Mouse (Mus musculus): ENCODE results near the gene Ptprk.
A peak's percentile ranks its signal among the peaks of the same experiment; 100 is the strongest.

Ptprk gene

DNA sequence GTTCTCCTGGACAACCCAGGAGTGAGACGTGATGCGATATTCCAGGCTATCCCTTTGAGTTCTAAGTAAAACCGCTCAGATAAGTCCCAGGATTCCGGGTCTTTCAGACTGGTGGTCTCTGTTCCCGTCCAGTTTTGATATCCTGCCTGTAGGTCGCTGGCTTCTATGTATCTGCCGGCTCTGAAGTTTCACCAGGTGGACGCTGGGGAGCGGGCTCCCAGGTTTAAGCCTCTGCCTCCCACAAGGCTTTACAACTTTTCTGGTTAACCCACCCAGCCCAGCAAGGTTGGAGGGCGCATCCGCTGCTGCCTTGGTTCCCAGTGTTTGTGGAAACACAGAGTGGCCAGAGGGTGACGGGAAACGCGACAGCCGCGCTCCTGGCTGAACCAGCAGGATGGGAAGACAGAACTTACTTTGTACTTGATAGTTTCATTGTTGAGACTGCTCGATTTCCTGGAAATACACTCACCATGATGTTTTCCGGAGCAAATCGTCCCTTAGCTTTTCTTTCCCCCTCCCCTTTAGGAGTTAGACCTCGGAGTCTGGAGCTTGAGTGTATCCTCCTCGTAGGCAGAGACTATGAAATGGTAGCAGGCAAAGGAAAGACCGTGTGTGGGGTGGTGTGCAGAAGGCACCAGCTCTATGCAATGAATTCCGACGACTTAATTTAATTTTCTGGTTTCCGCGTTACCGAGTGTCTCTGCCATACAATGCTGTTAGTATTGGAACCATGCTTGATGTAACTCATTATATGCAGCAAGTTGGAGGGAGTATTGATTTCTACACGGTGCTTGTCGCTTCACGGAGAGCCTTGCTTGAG lies 1.6 kb downstream of the Ptprk start:
- TF ChIP-seq NANOG (IDR thresholded peaks at IDR 0.05; ENCODE audit: borderline replicate concordance, low read length) (no peak), CTCF (conservative IDR thresholded peaks at IDR 0.05; ENCODE audit: low read length) (no peak), POU5F1 (IDR thresholded peaks at IDR 0.05; ENCODE audit: borderline replicate concordance, low read length) (no peak)
- Histone ChIP-seq H3K9me3 (ENCODE audit: low read length) (no peaks in the 10 kb centered on the region), H3K4me1 (replicated peaks; ENCODE audit: low read depth, low read length) (peaks cover 34% of the 10 kb centered on the region), H3K4me3 (replicated peaks; ENCODE audit: low read length) (peak overlapping the region; percentile 95), H3K27me3 (ENCODE audit: insufficient read depth, low read length) (no peaks in the 10 kb centered on the region), H3K36me3 (ENCODE audit: insufficient read depth, low read length) (no peaks in the 10 kb centered on the region)

- H3K27me3 ChIP-seq (ENCODE audit: insufficient read depth, low read length) = no peaks in the 10 kb centered on the region
- no peaks in the 10 kb centered on the region for H3K36me3 ChIP-seq (ENCODE audit: insufficient read depth, low read length)
- peaks cover 48% of the 10 kb centered on the region for H3K4me1 ChIP-seq (replicated peaks; ENCODE audit: low read depth, low read length)
- TF ChIP-seq CTCF (conservative IDR thresholded peaks at IDR 0.05; ENCODE audit: low read length) (no peak; the same call in 1 of the 2 replicates), NANOG (IDR thresholded peaks at IDR 0.05; ENCODE audit: borderline replicate concordance, low read length) (no peak), POU5F1 (IDR thresholded peaks at IDR 0.05; ENCODE audit: borderline replicate concordance, low read length) (no peak)
- no peak overlapping the region for H3K4me3 ChIP-seq (replicated peaks; ENCODE audit: low read length)
- H3K9me3 ChIP-seq (ENCODE audit: low read length) = no peaks in the 10 kb centered on the region
Observed at GRCm38 (mm10) chr10:28078270-28078669, 3.6 kb downstream of the Ptprk start.

- Histone ChIP-seq H3K4me1 (replicated peaks; ENCODE audit: low read depth, low read length) (peaks cover 68% of the 10 kb centered on the region), H3K36me3 (ENCODE audit: insufficient read depth, low read length) (no peaks in the 10 kb centered on the region), H3K9me3 (ENCODE audit: low read length) (no peaks in the 10 kb centered on the region), H3K4me3 (replicated peaks; ENCODE audit: low read length) (no peak overlapping the region), H3K27me3 (ENCODE audit: insufficient read depth, low read length) (no peaks in the 10 kb centered on the region)
- no peak for TF ChIP-seq CTCF (conservative IDR thresholded peaks at IDR 0.05; ENCODE audit: low read length)
- no peak for TF ChIP-seq POU5F1 (IDR thresholded peaks at IDR 0.05; ENCODE audit: borderline replicate concordance, low read length)
- no peak for TF ChIP-seq NANOG (IDR thresholded peaks at IDR 0.05; ENCODE audit: borderline replicate concordance, low read length)
Observed at GRCm38 (mm10) chr10:28081221-28081620, 6.6 kb downstream of the Ptprk start.

DNA sequence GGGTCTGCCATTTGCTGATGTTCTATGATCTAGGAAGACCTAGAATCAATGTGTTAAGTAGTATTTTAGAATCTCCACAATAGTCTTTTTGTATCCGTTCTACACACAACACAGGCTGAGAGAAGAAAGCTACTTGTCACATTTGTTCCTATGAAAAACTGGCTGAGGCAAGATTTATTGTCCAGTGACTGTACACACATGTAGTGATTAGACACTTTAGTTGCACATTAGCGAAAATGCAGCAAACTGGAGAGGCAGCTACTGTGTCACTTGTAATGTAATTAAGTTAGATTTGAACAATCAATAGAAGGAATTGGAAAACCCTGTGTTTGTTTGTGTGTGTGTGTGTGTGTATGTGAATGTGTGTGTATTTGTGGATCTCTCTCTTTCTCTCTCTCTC lies 8.6 kb downstream of the Ptprk start:
- H3K27me3 ChIP-seq (ENCODE audit: insufficient read depth, low read length) = no peaks in the 10 kb centered on the region
- no peaks in the 10 kb centered on the region for H3K36me3 ChIP-seq (ENCODE audit: insufficient read depth, low read length)
- H3K4me1 ChIP-seq (replicated peaks; ENCODE audit: low read depth, low read length) = peaks cover 69% of the 10 kb centered on the region
- H3K9me3 ChIP-seq (ENCODE audit: low read length) = no peaks in the 10 kb centered on the region
- no peak overlapping the region for H3K4me3 ChIP-seq (replicated peaks; ENCODE audit: low read length)
- TF ChIP-seq CTCF (conservative IDR thresholded peaks at IDR 0.05; ENCODE audit: low read length) (no peak), NANOG (IDR thresholded peaks at IDR 0.05; ENCODE audit: borderline replicate concordance, low read length) (no peak)

DNA sequence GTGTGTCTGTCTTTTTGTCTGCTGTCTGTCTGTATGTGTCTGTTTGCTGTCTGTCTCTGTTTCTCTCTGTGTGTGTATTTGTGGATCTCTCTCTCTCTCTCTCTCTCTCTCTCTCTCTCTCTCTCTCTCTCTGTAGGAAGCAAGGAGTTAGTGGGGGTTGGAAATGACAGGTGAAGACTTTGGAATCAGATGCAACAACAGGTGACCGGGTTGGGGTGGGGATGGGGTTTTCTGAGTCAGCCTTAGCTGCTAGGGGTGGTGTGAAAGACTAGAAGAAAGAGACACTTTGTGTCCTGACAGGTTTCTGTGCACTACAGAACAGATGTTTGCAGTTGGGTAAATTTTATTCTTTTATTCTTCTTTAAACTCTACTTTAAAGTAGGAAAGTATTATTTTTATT lies 9.0 kb downstream of the Ptprk start:
- no peak for TF ChIP-seq NANOG (IDR thresholded peaks at IDR 0.05; ENCODE audit: borderline replicate concordance, low read length)
- TF ChIP-seq CTCF (conservative IDR thresholded peaks at IDR 0.05; ENCODE audit: low read length) = no peak
- TF ChIP-seq POU5F1 (IDR thresholded peaks at IDR 0.05; ENCODE audit: borderline replicate concordance, low read length) = no peak
- Histone ChIP-seq H3K27me3 (ENCODE audit: insufficient read depth, low read length) (no peaks in the 10 kb centered on the region), H3K36me3 (ENCODE audit: insufficient read depth, low read length) (no peaks in the 10 kb centered on the region), H3K4me1 (replicated peaks; ENCODE audit: low read depth, low read length) (peaks cover 71% of the 10 kb centered on the region), H3K9me3 (ENCODE audit: low read length) (no peaks in the 10 kb centered on the region), H3K4me3 (replicated peaks; ENCODE audit: low read length) (no peak overlapping the region)

DNA sequence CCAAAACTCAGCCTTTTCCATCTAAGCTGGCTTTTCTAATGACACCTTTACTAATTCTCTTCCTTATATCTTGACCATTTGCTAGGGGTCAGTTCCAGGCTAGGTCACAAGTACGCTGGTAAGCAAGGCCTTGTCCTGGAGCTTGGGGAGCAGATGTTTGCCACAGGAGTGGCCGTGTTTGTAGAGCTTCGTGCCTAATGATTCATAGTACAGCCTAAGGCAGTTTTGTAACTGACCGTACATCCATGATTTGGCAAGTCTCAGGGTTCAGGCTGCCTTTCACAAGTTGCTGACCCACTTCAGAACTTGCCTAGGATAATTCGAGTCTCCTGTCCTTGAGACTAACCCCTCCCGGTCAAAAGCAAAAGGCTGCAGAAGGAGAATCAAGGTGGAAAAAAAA lies 12.7 kb downstream of the Ptprk start:
- H3K27me3 ChIP-seq (ENCODE audit: insufficient read depth, low read length) = no peaks in the 10 kb centered on the region
- H3K4me3 ChIP-seq (replicated peaks; ENCODE audit: low read length) = peak overlapping the region; percentile 45
- no peak for TF ChIP-seq NANOG (IDR thresholded peaks at IDR 0.05; ENCODE audit: borderline replicate concordance, low read length)
- TF ChIP-seq CTCF (conservative IDR thresholded peaks at IDR 0.05; ENCODE audit: low read length) = no peak
- TF ChIP-seq POU5F1 (IDR thresholded peaks at IDR 0.05; ENCODE audit: borderline replicate concordance, low read length) = no peak
- peaks cover 80% of the 10 kb centered on the region for H3K4me1 ChIP-seq (replicated peaks; ENCODE audit: low read depth, low read length)
- H3K9me3 ChIP-seq (ENCODE audit: low read length) = peaks cover 13% of the 10 kb centered on the region
- H3K36me3 ChIP-seq (ENCODE audit: insufficient read depth, low read length) = 0 out of 2 replicates have a peak, but pooled peaks cover 8% of the 10 kb centered on the region

DNA sequence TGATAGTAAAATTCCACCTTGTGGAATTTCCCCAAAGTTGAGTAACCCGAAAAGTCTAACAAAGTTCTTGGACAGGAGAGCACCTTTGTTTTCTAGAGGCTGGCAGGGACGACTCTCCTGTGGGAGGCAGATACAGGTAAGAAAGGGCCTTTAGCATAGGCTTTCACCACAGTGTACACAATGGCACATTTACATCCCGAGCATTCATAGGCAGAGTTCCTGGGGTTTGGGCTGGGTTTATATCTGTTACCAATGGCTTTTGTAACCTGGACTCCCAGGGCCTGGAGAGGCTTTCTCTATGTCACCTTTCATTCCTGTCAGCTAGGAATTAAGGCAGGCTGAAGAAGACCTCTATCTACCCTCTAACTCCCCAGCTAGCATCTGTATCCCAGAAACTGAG lies 13.1 kb downstream of the Ptprk start:
- Histone ChIP-seq H3K4me1 (replicated peaks; ENCODE audit: low read depth, low read length) (peaks cover 76% of the 10 kb centered on the region), H3K27me3 (ENCODE audit: insufficient read depth, low read length) (no peaks in the 10 kb centered on the region), H3K4me3 (replicated peaks; ENCODE audit: low read length) (peak overlapping the region; percentile 45), H3K9me3 (ENCODE audit: low read length) (peaks cover 14% of the 10 kb centered on the region), H3K36me3 (ENCODE audit: insufficient read depth, low read length) (0 out of 2 replicates have a peak, but pooled peaks cover 8% of the 10 kb centered on the region)
- no peak; the same call in 1 of the 2 replicates for TF ChIP-seq NANOG (IDR thresholded peaks at IDR 0.05; ENCODE audit: borderline replicate concordance, low read length)
- TF ChIP-seq CTCF (conservative IDR thresholded peaks at IDR 0.05; ENCODE audit: low read length) = no peak
- TF ChIP-seq POU5F1 (IDR thresholded peaks at IDR 0.05; ENCODE audit: borderline replicate concordance, low read length) = no peak

DNA sequence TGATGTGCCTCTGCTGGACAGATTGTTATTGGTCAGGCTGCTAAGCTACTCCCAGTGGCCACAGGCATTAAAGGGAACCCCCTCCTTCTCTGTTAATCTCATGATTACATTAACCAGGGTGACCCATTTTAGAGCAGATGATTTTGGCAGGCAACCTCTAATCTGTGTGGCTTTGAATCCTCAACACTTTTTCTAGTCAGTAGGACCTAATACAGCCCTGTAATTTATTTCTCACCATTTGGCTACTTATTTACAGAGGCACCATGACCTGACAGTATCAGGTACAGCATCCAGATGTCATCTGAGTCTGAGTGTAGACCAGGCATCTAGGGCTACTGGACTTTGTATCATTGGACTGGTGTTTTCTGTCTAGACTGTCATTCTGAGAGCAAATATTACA lies 21.4 kb downstream of the Ptprk start:
- H3K9me3 ChIP-seq (ENCODE audit: low read length) = peaks cover 11% of the 10 kb centered on the region
- no peaks in the 10 kb centered on the region for H3K4me1 ChIP-seq (replicated peaks; ENCODE audit: low read depth, low read length)
- H3K36me3 ChIP-seq (ENCODE audit: insufficient read depth, low read length) = peaks cover 12% of the 10 kb centered on the region; the same call in 1 of the 2 replicates
- no peak for TF ChIP-seq POU5F1 (IDR thresholded peaks at IDR 0.05; ENCODE audit: borderline replicate concordance, low read length)
- no peak for TF ChIP-seq NANOG (IDR thresholded peaks at IDR 0.05; ENCODE audit: borderline replicate concordance, low read length)
- TF ChIP-seq CTCF (conservative IDR thresholded peaks at IDR 0.05; ENCODE audit: low read length) = no peak
- H3K4me3 ChIP-seq (replicated peaks; ENCODE audit: low read length) = no peak overlapping the region
- H3K27me3 ChIP-seq (ENCODE audit: insufficient read depth, low read length) = no peaks in the 10 kb centered on the region

Data from E14TG2a.4 (cell line).